ENCODE assay signal across 9 mouse cellular contexts in genomic region chr12:12993894-12994714, GRCm38 (mm10). TPM values are rescaled to one million over a fixed set of nuclear protein-coding genes. Genes with fewer than 3 reads are reported as not detected.
DNase-seq lines count a peak whose midpoint lies in the region; ATAC-seq lines count a peak whose summit lies in the region.
"Had no signal": no experiment of that assay in that cellular context is flagged by ENCODE, and none has a peak within 500 bp of the region (broad histone marks: within the 10 kb centered on the region; RNA-seq: fewer than 3 reads in every experiment).

No protein-coding gene starts in this region.

- peak overlapping the region; percentile 62 for H3K27ac ChIP-seq in kidney, embryonic 14.5 days (ENCODE audit: low read depth, low read length)
- H3K27ac ChIP-seq: embryonic facial prominence, embryonic 13.5 days had no signal

- no peaks in the 10 kb centered on the region for H3K9me3 ChIP-seq in kidney, embryonic 14.5 days (ENCODE audit: control insufficient read depth, low read length)
- H3K9me3 ChIP-seq: embryonic facial prominence, embryonic 13.5 days had no signal

- no peaks in the 10 kb centered on the region for H3K27me3 ChIP-seq in kidney, embryonic 14.5 days (ENCODE audit: control insufficient read depth, insufficient read depth, low read length)
- H3K27me3 ChIP-seq: embryonic facial prominence, embryonic 13.5 days had no signal

- DNase-seq in kidney, adult 8-10 months: no peak
- DNase-seq in embryo, embryonic 10.5 days (ENCODE audit: low spot score): peak; percentile 60
- DNase-seq in heart, adult 8-10 months (ENCODE audit: low spot score): peak; percentile 30
- DNase-seq in lung, postnatal 10 days: peak; percentile 19
- no peak for DNase-seq in right cerebral cortex, postnatal 36 days (ENCODE audit: low spot score in 2 of 2)
- DNase-seq in MN1 (ENCODE audit: low spot score): no peak
- DNase-seq in natural killer cell, adult 2 months (ENCODE audit: low spot score in 2 of 2): no peak

- H3K4me1 ChIP-seq in kidney, embryonic 14.5 days (ENCODE audit: control insufficient read depth, insufficient read depth, low read length): peaks cover 25% of the 10 kb centered on the region

- ATAC-seq in kidney, embryonic 14.5 days (ENCODE audit: low FRiP score, low TSS enrichment): peak; percentile 53

- no peak overlapping the region for H3K9ac ChIP-seq in kidney, embryonic 14.5 days (ENCODE audit: low read depth, low read length)
- H3K9ac ChIP-seq: embryonic facial prominence, embryonic 13.5 days had no signal

- WGBS in kidney, embryonic 14.5 days: 52% methylated on average over 8 of the region's 8 CpGs

- no peak overlapping the region for H3K4me2 ChIP-seq in kidney, embryonic 14.5 days (replicated peaks; ENCODE audit: low read depth, low read length)
- H3K4me2 ChIP-seq: embryonic facial prominence, embryonic 13.5 days had no signal

- H3K4me3 ChIP-seq in kidney, embryonic 14.5 days (ENCODE audit: low read length): no peak overlapping the region
- H3K4me3 ChIP-seq: embryonic facial prominence, embryonic 13.5 days had no signal

- H3K36me3 ChIP-seq in kidney, embryonic 14.5 days (ENCODE audit: control insufficient read depth, insufficient read depth, low read length): no peaks in the 10 kb centered on the region
- H3K36me3 ChIP-seq: embryonic facial prominence, embryonic 13.5 days had no signal

RNA-seq across cellular contexts. Expression of gene Mycn, which starts 52.4 kb away (rescaled TPM):
- 88.2 and 104 TPM in 2 replicates for polyA plus RNA-seq in kidney, embryonic 14.5 days (2014; fragmentation: Nextera tagmentation; extraction: Ambion mirVana)
- 1 to 10 TPM; 1.5 to 5.8 (median 3.6) TPM for total RNA-seq in heart, adult 8-10 months (2022)

Comparison
In these comparisons a context has a peak if more than half of its experiments do, and no peak if none do; other contexts are left out.
1. DNase-seq: peak in embryo, embryonic 10.5 days (single experiment), heart, adult 8-10 months (single experiment) and lung, postnatal 10 days (single experiment); none in kidney, adult 8-10 months (0 of 2), right cerebral cortex, postnatal 36 days (0 of 2), MN1 (single experiment) and natural killer cell, adult 2 months (0 of 2).